Comparison of ENCODE assay signal across 9 mouse cellular contexts in the genomic region with DNA sequence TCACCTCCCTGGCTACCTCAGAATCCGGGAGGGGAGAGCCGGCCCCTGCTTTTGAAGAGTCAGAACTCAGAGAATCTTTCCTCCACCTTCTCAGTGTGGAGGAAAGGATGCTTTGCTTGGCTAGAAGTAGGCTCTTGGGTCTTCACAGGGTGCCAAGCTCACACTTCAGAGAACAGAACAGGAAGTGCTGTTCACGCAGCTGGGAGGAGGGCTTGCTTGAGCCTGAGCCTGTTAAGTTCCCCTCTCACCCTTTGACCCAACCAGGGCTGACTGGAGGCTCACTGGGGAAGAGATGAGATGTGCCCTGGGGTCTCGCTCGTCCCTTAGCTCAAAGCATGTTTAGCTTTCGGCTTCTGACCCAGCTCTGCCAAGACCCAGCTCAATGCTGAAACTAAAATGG. TPM values are rescaled to one million over a fixed set of nuclear protein-coding genes. Genes with fewer than 3 reads are reported as not detected.
DNase-seq lines count a peak whose midpoint lies in the region; TF ChIP-seq lines count a peak whose summit lies in the region.
"Had no signal": no experiment of that assay in that cellular context is flagged by ENCODE, and none has a peak within 500 bp of the region (broad histone marks: within the 10 kb centered on the region; RNA-seq: fewer than 3 reads in every experiment).

No protein-coding gene starts in this region.

- TF ChIP-seq CTCF in brain, embryonic 14.5 days (IDR thresholded peaks at IDR 0.05; ENCODE audit: borderline replicate concordance, extremely low read depth, insufficient read depth, insufficient read length), result no peak

- no peak for TF ChIP-seq POLR2A in brain, embryonic 14.5 days (IDR thresholded peaks at IDR 0.05; ENCODE audit: borderline replicate concordance, extremely low read depth, insufficient read depth, insufficient read length, poor library complexity, severe bottlenecking)

- peak; percentile 53 to 59 for DNase-seq in lung, adult 18-20 months
- no peak for DNase-seq in lung, postnatal 14 days
- peak; percentile 11 for DNase-seq in brain, embryonic 14.5 days (ENCODE audit: low read depth)
- peak; percentile 37 for DNase-seq in lung, postnatal 10 days
- DNase-seq in thymus, postnatal 0 days (ENCODE audit: low spot score), result peak; percentile 73
- no peak for DNase-seq in embryo, embryonic 10.5 days (ENCODE audit: low spot score)
- no peak for DNase-seq in cerebellum, postnatal 10 days
- DNase-seq in right cerebral cortex, adult 18-20 months, result no peak
- DNase-seq: adrenal gland, adult 8-10 months had no signal

RNA-seq across cellular contexts. Expression of gene Sec22b, which starts 32.3 kb away (rescaled TPM):
- 51.2 and 53.4 TPM in 2 replicates for polyA plus RNA-seq in brain, embryonic 14.5 days (2012; rRNA removed)
- polyA plus RNA-seq in thymus, postnatal 0 days (2015; fragmentation: Nextera tagmentation; extraction: Ambion mirVana), result 108 and 112 TPM in 2 replicates

RNA-seq across cellular contexts. Expression of gene Pde4dip, which starts 44.7 kb away (rescaled TPM):
- polyA plus RNA-seq in brain, embryonic 14.5 days (2012; rRNA removed), result 44.3 and 69.0 TPM in 2 replicates
- polyA plus RNA-seq in thymus, postnatal 0 days (2015; fragmentation: Nextera tagmentation; extraction: Ambion mirVana), result 7.3 and 8.8 TPM in 2 replicates

Comparison
In these comparisons a context has a peak if more than half of its experiments do, and no peak if none do; other contexts are left out.
1. DNase-seq: peak in lung, adult 18-20 months (2 of 2), brain, embryonic 14.5 days (single experiment), lung, postnatal 10 days (single experiment) and thymus, postnatal 0 days (single experiment); none in lung, postnatal 14 days (single experiment), embryo, embryonic 10.5 days (single experiment), cerebellum, postnatal 10 days (0 of 2) and right cerebral cortex, adult 18-20 months (single experiment).